Mouse (Mus musculus) CD4-positive, CD25-positive, alpha-beta regulatory T cell, adult 4 months (primary cell): ENCODE data around the gene Ngly1. TPM values are rescaled to one million over a fixed set of nuclear protein-coding genes. Genes with fewer than 3 reads are reported as not detected.

Experiments used
- ATAC-seq: one replicate; pipeline ENCODE4 v1.8.0; 2017
- polyA plus RNA-seq, 2 experiments: library from polyadenylated mRNA; unstranded; fragments of 100-300 nt; shearing (Covaris generic); gene quantifications; one replicate each; pipeline ENCODE4 v1.2.1; 2017

Gene Ngly1
- polyA plus RNA-seq, 2 experiments from 2014 or later, result 86.1 to 92.0 TPM

DNA sequence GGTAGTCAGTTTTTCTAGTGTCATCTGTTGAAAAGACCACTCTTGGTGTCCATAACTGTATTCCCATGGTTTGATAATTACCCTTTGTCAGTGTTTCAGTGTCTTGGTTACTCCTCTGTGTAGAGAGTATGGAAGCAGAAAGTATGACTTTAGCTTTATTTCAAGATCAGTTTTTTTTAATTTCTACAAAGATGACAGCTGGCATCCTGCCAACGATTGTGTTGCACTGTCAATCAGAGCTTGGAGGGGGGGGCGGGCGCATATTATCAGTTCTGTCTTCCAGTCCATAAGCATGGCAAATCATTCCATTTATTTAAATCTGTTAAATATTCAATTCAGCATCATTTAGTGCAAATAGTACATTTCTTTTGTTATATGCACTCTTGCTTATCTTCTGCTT lies 85.2 kb downstream of the Ngly1 start:
- ATAC-seq, result no peak

DNA sequence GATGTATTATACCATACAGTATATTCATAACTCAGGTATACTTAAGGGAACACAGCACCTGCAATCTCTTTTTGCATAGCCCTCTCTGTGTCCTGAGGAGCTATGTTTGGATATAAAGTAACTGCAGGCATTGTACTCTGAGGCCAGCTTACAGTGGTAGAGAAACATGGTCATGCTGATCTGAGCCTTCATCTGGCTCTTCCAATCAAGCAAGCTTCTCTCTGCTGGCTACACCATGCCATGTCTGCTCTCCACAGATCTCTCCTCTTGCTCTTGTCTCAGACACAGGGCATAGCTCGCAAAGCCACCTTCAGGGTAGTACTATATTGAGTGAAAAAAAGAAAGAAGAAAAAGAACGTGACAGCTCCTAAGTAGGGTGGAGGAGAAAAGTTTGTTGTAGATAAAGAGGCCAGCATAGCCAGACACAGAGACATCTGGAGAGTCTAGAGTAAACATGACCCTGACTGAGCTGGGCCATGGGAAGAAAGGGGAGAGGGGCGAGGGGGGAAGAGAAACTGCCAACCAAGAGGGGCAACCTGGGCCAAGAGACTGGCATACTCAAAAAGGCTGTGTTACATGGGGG lies 86.8 kb downstream of the Ngly1 start:
- no peak for ATAC-seq

DNA sequence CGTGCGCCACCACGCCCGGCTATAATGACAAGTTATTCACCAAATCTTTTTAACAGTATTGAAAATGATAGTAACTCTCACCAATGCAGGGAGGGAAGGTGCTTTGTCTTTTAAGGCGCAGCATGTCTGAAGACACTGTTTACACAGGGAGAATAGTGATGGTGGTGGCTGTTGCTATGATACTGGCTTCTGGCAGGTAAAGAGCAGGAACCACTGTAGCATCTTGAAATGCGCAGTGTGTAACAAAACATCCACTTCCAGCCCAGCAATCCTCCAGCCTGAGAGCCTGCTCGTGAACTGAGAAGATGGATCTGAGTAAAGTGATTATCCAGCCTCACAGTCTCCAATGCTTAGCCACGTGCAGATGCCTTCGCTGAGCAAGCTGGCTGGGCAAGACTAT lies 98.4 kb downstream of the Ngly1 start:
- ATAC-seq, result no peak

DNA sequence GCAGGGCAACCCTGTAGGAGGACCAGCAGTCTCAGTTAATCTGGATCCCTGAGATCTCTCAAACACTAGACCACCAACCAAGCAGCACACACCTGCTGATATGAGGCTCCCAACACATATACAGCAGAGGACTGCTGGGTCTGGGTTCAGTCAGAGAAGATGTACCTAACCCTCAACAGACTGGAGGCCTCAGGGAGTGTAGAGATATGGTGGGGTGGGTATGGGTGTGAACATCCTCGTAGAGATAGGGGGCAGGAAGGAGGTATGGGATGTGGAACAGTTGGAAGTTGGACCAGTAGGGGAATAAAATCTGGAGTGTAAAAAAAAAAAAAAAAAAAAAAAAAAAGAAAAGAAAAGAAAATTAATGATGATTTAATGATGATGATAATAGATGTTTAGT lies 110.6 kb downstream of the Ngly1 start:
- ATAC-seq, result no peak

Other genes with a start within 250 kb of the Ngly1 start
- 1 to 10 TPM; 4.8 to 9.5 TPM for gene Oxsm, start 528 bp downstream of the Ngly1 start, polyA plus RNA-seq
- gene Top2b, start 115.9 kb downstream of the Ngly1 start, polyA plus RNA-seq, result 100 to 1,000 TPM in 1 of 2 experiments, 10 to 100 TPM in 1; 40.0 to 119 TPM